Mouse (Mus musculus) midbrain, embryonic 16.5 days (tissue): ENCODE measurements around the gene Cdc42se2. TPM values are rescaled to one million over a fixed set of nuclear protein-coding genes. Genes with fewer than 3 reads are reported as not detected.

Source experiments
- ATAC-seq: fragments of 200-750 bp; cut with Nextera tagmentation; 2 replicates; pipeline ENCODE4 v1.8.0; 2017; ENCODE audit warnings: moderate TSS enrichment
- H3K27ac ChIP-seq: fragments of 300-500 bp; sonication (generic); 2 replicates; pipeline ENCODE4 v1.5.1; 2014; ENCODE audit warnings: mild to moderate bottlenecking, low read length, mixed read lengths
- H3K27me3 ChIP-seq: fragments of 300-500 bp; sonication (generic); 2 replicates; pipeline ENCODE4 v1.6.1; 2014; ENCODE audit warnings: low read depth, low read length, mixed read lengths; ENCODE audit not compliant: control insufficient read depth, insufficient read depth
- H3K36me3 ChIP-seq: fragments of 300-500 bp; sonication (generic); 2 replicates; pipeline ENCODE4 v1.6.1; 2014; ENCODE audit warnings: mild to moderate bottlenecking, low read length, moderate library complexity, mixed read lengths; ENCODE audit not compliant: control insufficient read depth, insufficient read depth
- H3K4me1 ChIP-seq: fragments of 300-500 bp; sonication (generic); 2 replicates; pipeline ENCODE4 v1.6.1; 2014; ENCODE audit warnings: mild to moderate bottlenecking, low read length, mixed read lengths; ENCODE audit not compliant: control insufficient read depth, insufficient read depth
- H3K4me2 ChIP-seq: fragments of 300-500 bp; sonication (generic); 2 replicates; pipeline ENCODE4 v1.6.1; 2014; ENCODE audit warnings: mild to moderate bottlenecking, low read length, mixed read lengths
- H3K4me3 ChIP-seq: fragments of 300-500 bp; sonication (generic); 2 replicates; pipeline ENCODE4 v1.5.1; 2014; ENCODE audit warnings: low read depth, mild to moderate bottlenecking, low read length, moderate library complexity, mixed read lengths
- H3K9ac ChIP-seq: fragments of 300-500 bp; sonication (generic); 2 replicates; pipeline ENCODE4 v1.6.1; 2014; ENCODE audit warnings: low read depth, low read length, mixed read lengths
- H3K9me3 ChIP-seq: fragments of 300-500 bp; sonication (generic); replicated peaks from 2 replicates; pipeline ENCODE4 v1.6.1; 2014; ENCODE audit warnings: mild to moderate bottlenecking, low read length, mixed read lengths; ENCODE audit not compliant: control insufficient read depth, poor library complexity, severe bottlenecking
- WGBS: fragments of 180-500 bp; shearing (Covaris S2); extraction: QIAGEN DNeasy Blood & Tissue Kit; methylation state at CpG from one replicate; pipeline ENCODE4 v1.1.7; 2014; 5-methylcytosine and 5-hydroxymethylcytosine counted together
- polyA plus RNA-seq: library from polyadenylated mRNA; unstranded; fragments of >200 nt; fragmentation: Nextera tagmentation; extraction: Ambion mirVana; gene quantifications from 2 replicates; pipeline ENCODE4 v1.2.1, GENCODE M21; 2015

The Cdc42se2 gene
- polyA plus RNA-seq, 1 experiment from 2014 or later = 144 TPM

GRCm38 (mm10) chr11:54751502-54751901 lies 36.0 kb downstream of the Cdc42se2 start:
- no peaks in the 10 kb centered on the region for H3K27me3 ChIP-seq
- WGBS = 34% methylated on average over 4 of the region's 4 CpGs
- no peaks in the 10 kb centered on the region for H3K9me3 ChIP-seq
- no peak for ATAC-seq
- no peak overlapping the region for H3K27ac ChIP-seq
- no peak overlapping the region for H3K9ac ChIP-seq
- H3K36me3 ChIP-seq = peaks cover 2% of the 10 kb centered on the region; the same call in 1 of the 2 replicates
- H3K4me3 ChIP-seq = no peak overlapping the region
- peaks cover 15% of the 10 kb centered on the region for H3K4me1 ChIP-seq
- H3K4me2 ChIP-seq = no peak overlapping the region

- Histone ChIP-seq H3K36me3 (peaks cover 2% of the 10 kb centered on the region; the same call in 1 of the 2 replicates), H3K9me3 (no peaks in the 10 kb centered on the region), H3K4me3 (no peak overlapping the region), H3K27me3 (no peaks in the 10 kb centered on the region), H3K4me1 (peaks cover 2% of the 10 kb centered on the region; the same call in 1 of the 2 replicates), H3K27ac (no peak overlapping the region), H3K9ac (no peak overlapping the region), H3K4me2 (no peak overlapping the region)
- no peak for ATAC-seq
Observed at GRCm38 (mm10) chr11:54748891-54749290, 38.6 kb downstream of the Cdc42se2 start.

- 74% methylated on average over 1 of the region's 1 CpGs for WGBS
- ATAC-seq = no peak
- Histone ChIP-seq H3K9me3 (no peaks in the 10 kb centered on the region), H3K4me1 (no peaks in the 10 kb centered on the region), H3K27ac (no peak overlapping the region), H3K4me2 (no peak overlapping the region), H3K27me3 (no peaks in the 10 kb centered on the region), H3K36me3 (peaks cover 11% of the 10 kb centered on the region), H3K4me3 (no peak overlapping the region), H3K9ac (no peak overlapping the region)
Observed at GRCm38 (mm10) chr11:54744231-54744630, 43.2 kb downstream of the Cdc42se2 start.

GRCm38 (mm10) chr11:54741330-54741729 lies 46.1 kb downstream of the Cdc42se2 start:
- no peaks in the 10 kb centered on the region for H3K4me1 ChIP-seq
- no peak overlapping the region for H3K4me3 ChIP-seq
- H3K27ac ChIP-seq = no peak overlapping the region
- no peaks in the 10 kb centered on the region for H3K9me3 ChIP-seq
- H3K36me3 ChIP-seq = peaks cover 14% of the 10 kb centered on the region
- 92% methylated on average over 2 of the region's 2 CpGs for WGBS
- no peak overlapping the region for H3K4me2 ChIP-seq
- no peaks in the 10 kb centered on the region for H3K27me3 ChIP-seq
- no peak for ATAC-seq
- H3K9ac ChIP-seq = no peak overlapping the region

GRCm38 (mm10) chr11:54739012-54739750 lies 48.3 kb downstream of the Cdc42se2 start:
- no peak for ATAC-seq
- no peak overlapping the region for H3K4me2 ChIP-seq
- no peak overlapping the region for H3K9ac ChIP-seq
- no peaks in the 10 kb centered on the region for H3K4me1 ChIP-seq
- no peak overlapping the region for H3K27ac ChIP-seq
- WGBS = 93% methylated on average over 4 of the region's 4 CpGs
- H3K9me3 ChIP-seq = no peaks in the 10 kb centered on the region
- peaks cover 20% of the 10 kb centered on the region for H3K36me3 ChIP-seq
- no peaks in the 10 kb centered on the region for H3K27me3 ChIP-seq
- no peak overlapping the region for H3K4me3 ChIP-seq

- no peak overlapping the region for H3K9ac ChIP-seq
- H3K27me3 ChIP-seq = no peaks in the 10 kb centered on the region
- peaks cover 20% of the 10 kb centered on the region for H3K36me3 ChIP-seq
- no peak overlapping the region for H3K4me3 ChIP-seq
- H3K27ac ChIP-seq = no peak overlapping the region
- WGBS = 94% methylated on average over 5 of the region's 5 CpGs
- no peak for ATAC-seq
- no peaks in the 10 kb centered on the region for H3K4me1 ChIP-seq
- no peak overlapping the region for H3K4me2 ChIP-seq
- H3K9me3 ChIP-seq = no peaks in the 10 kb centered on the region
Observed at GRCm38 (mm10) chr11:54736903-54737302, 50.6 kb downstream of the Cdc42se2 start.

GRCm38 (mm10) chr11:54735114-54735513 lies 52.4 kb downstream of the Cdc42se2 start:
- H3K36me3 ChIP-seq = peaks cover 18% of the 10 kb centered on the region
- H3K4me2 ChIP-seq = no peak overlapping the region
- H3K27ac ChIP-seq = no peak overlapping the region
- no peaks in the 10 kb centered on the region for H3K27me3 ChIP-seq
- ATAC-seq = no peak
- WGBS = 89% methylated on average over 1 of the region's 1 CpGs
- no peaks in the 10 kb centered on the region for H3K4me1 ChIP-seq
- no peak overlapping the region for H3K9ac ChIP-seq
- no peak overlapping the region for H3K4me3 ChIP-seq
- H3K9me3 ChIP-seq = no peaks in the 10 kb centered on the region

- no peak for ATAC-seq
- Histone ChIP-seq H3K9ac (no peak overlapping the region), H3K9me3 (no peaks in the 10 kb centered on the region), H3K36me3 (peaks cover 5% of the 10 kb centered on the region), H3K4me3 (no peak overlapping the region), H3K4me2 (no peak overlapping the region), H3K27ac (no peak overlapping the region; the same call in 1 of the 2 replicates), H3K4me1 (no peaks in the 10 kb centered on the region), H3K27me3 (no peaks in the 10 kb centered on the region)
- WGBS = 60% methylated on average over 7 of the region's 7 CpGs
Observed at GRCm38 (mm10) chr11:54733546-54733945, 53.9 kb downstream of the Cdc42se2 start.

- no peak for ATAC-seq
- Histone ChIP-seq H3K4me1 (no peaks in the 10 kb centered on the region), H3K9me3 (no peaks in the 10 kb centered on the region), H3K36me3 (peaks cover 5% of the 10 kb centered on the region), H3K4me2 (no peak overlapping the region), H3K9ac (no peak overlapping the region), H3K27ac (no peak overlapping the region), H3K27me3 (no peaks in the 10 kb centered on the region), H3K4me3 (no peak overlapping the region)
- 84% methylated on average over 7 of the region's 7 CpGs for WGBS
Observed at GRCm38 (mm10) chr11:54731367-54731766, 56.1 kb downstream of the Cdc42se2 start.
